Mouse (Mus musculus) urinary bladder, adult 2 months (tissue): ENCODE measurements around the gene Olfr1230. TPM values are rescaled to one million over a fixed set of nuclear protein-coding genes. Genes with fewer than 3 reads are reported as not detected.

Experiments
- DNase-seq: peaks from one replicate; pipeline ENCODE4 v3.0.0; 2022; ENCODE audit warnings: low spot score
- polyA plus RNA-seq: library from polyadenylated mRNA; depleted of rRNA; stranded (reverse); fragments of >200 nt; gene quantifications from 2 replicates; pipeline ENCODE4 v1.2.3, GENCODE M21; 2012; rRNA removed

Gene Olfr1230
- polyA plus RNA-seq, result not detected in 2 replicates

DNA sequence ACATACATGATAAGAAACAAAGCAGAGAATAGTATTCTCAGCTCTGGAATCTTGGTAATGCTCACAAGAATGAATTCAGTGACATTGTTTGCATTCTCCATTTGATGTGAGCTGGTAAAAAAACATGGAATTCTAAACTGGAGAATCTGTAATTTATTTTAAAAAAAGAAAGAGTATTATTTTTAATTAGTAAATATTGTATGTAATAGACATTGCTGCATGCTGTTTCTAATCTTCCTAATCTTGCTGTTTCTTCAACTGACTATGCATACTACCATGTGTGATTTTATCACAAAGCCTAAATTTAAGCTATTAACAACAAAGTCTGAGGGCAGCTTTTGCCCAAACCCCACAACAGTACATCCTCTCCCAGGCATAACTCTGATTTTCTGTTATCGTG is at the start of gene Olfr1230:
Gene Olfr1230, minus strand, starts transcription at position 101 of the 400 bp plus-strand sequence.
- no peak for DNase-seq

- no peak for DNase-seq
Measured at GRCm38 (mm10) chr2:89342298-89342697, 45.2 kb upstream of the Olfr1230 start, which contains the start of gene Olfr1233. Gene Olfr1233, minus strand, starts transcription at chr2:89342398.

GRCm38 (mm10) chr2:89329575-89329974 is 32.5 kb upstream of the Olfr1230 start, which contains the start of gene Olfr1232:
Gene Olfr1232, minus strand, starts transcription at chr2:89329675.
- no peak for DNase-seq

DNA sequence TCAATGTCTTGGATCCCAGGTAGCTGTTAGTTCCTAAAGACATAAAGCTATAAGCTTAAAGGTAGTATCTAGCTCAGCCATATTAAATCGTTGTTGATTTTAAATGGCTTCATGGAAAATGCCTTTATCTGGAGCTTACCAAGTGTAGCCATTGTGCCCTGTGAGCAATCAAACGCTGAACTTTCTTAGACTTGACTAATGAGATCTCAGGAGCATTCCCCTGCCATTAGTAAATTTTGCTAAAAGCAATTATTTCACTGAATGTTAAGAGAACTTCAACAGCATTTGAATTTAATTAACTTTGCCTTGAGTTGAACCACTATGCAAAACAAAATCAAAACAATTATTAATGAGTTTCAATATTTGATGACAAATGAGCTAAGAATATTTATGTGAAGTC is 9.9 kb upstream of the Olfr1230 start, which contains the start of gene Olfr1231:
Gene Olfr1231, minus strand, starts transcription at position 101 of the 400 bp plus-strand sequence.
- no peak for DNase-seq

- no peak for DNase-seq
Measured at GRCm38 (mm10) chr2:89287914-89288313, 9.2 kb downstream of the Olfr1230 start, which contains the start of gene Olfr1229. Gene Olfr1229, minus strand, starts transcription at chr2:89288014.

DNA sequence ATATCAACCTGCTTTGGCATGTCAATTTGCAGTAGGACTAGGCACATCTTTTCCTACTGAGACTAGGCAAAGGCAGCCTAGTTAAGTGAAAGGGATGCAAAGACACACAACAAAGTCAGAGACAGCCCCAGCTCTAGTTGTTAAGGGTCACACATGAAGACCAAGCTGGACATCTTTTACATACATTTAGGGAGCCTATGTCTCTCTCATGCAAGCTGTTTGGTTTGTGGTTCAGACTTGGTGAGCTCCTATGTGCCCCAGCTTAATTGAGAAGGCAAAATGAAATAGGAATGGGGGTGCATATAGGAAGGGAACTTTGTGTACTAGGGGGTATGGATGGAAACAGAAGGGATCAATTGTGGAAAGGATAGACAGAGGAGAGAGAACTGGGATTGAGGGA is 43.1 kb downstream of the Olfr1230 start, which contains the start of gene Olfr1228:
Gene Olfr1228, minus strand, starts transcription at position 101 of the 400 bp plus-strand sequence.
- DNase-seq, result no peak

Other genes starting within 250 kb of the Olfr1230 start
- gene Olfr1218, start 236.1 kb downstream of the Olfr1230 start, polyA plus RNA-seq, result not detected in 2 replicates
- gene Olfr1219, start 213.8 kb downstream of the Olfr1230 start, polyA plus RNA-seq, result not detected in 2 replicates
- gene Olfr1220, start 190.4 kb downstream of the Olfr1230 start, polyA plus RNA-seq, result not detected in 2 replicates
- gene Olfr1221, start 180.0 kb downstream of the Olfr1230 start, polyA plus RNA-seq, result not detected in 2 replicates
- not detected in 2 replicates for gene Olfr1222, start 164.2 kb downstream of the Olfr1230 start, polyA plus RNA-seq
- not detected in 2 replicates for gene Olfr1223, start 145.7 kb downstream of the Olfr1230 start, polyA plus RNA-seq
- gene Olfr1224-ps1, start 133.2 kb downstream of the Olfr1230 start, polyA plus RNA-seq, result not detected in 2 replicates
- gene Olfr1225, start 122.6 kb downstream of the Olfr1230 start, polyA plus RNA-seq, result not detected in 2 replicates
- gene Olfr1226, start 97.2 kb downstream of the Olfr1230 start, polyA plus RNA-seq, result not detected in 2 replicates
- gene Olfr1228, start 43.2 kb downstream of the Olfr1230 start, polyA plus RNA-seq, result not detected in 2 replicates
- not detected in 2 replicates for gene Olfr1229, start 9.3 kb downstream of the Olfr1230 start, polyA plus RNA-seq
- not detected in 2 replicates for gene Olfr1231, start 9.8 kb upstream of the Olfr1230 start, polyA plus RNA-seq
- not detected in 2 replicates for gene Olfr1232, start 32.4 kb upstream of the Olfr1230 start, polyA plus RNA-seq
- gene Olfr1233, start 45.1 kb upstream of the Olfr1230 start, polyA plus RNA-seq, result not detected in 2 replicates
- gene Olfr1234, start 67.6 kb upstream of the Olfr1230 start, polyA plus RNA-seq, result not detected in 2 replicates
- not detected in 2 replicates for gene Olfr1238, start 112.4 kb upstream of the Olfr1230 start, polyA plus RNA-seq
- not detected in 2 replicates for gene Olfr1239, start 123.1 kb upstream of the Olfr1230 start, polyA plus RNA-seq
- gene Olfr1240, start 145.7 kb upstream of the Olfr1230 start, polyA plus RNA-seq, result not detected in 2 replicates
- gene Olfr1241, start 189.9 kb upstream of the Olfr1230 start, polyA plus RNA-seq, result not detected in 2 replicates
- not detected in 2 replicates for gene Olfr1242, start 201.1 kb upstream of the Olfr1230 start, polyA plus RNA-seq
- gene Olfr1243, start 234.2 kb upstream of the Olfr1230 start, polyA plus RNA-seq, result not detected in 2 replicates